Mouse (Mus musculus) thymus, adult 2 months (tissue): Measurements from ENCODE around the gene Olfr620.

Experiments
- CTCF ChIP-seq: fragments of 200-500 bp; IDR thresholded peaks from 2 replicates; pipeline ENCODE4 v1.5.1; 2012; ENCODE audit warnings: mild to moderate bottlenecking, control low read depth, low read length, moderate library complexity, borderline replicate concordance; ENCODE audit not compliant: control insufficient read depth, poor library complexity, insufficient read depth; ENCODE audit errors: extremely low read depth
- POLR2A ChIP-seq: fragments of 200-500 bp; IDR thresholded peaks from 2 replicates; pipeline ENCODE4 v1.6.1; 2012; ENCODE audit warnings: mild to moderate bottlenecking, low read length, control low read depth, moderate library complexity; ENCODE audit not compliant: control insufficient read depth, poor library complexity, insufficient read depth; ENCODE audit errors: extremely low read depth

DNA sequence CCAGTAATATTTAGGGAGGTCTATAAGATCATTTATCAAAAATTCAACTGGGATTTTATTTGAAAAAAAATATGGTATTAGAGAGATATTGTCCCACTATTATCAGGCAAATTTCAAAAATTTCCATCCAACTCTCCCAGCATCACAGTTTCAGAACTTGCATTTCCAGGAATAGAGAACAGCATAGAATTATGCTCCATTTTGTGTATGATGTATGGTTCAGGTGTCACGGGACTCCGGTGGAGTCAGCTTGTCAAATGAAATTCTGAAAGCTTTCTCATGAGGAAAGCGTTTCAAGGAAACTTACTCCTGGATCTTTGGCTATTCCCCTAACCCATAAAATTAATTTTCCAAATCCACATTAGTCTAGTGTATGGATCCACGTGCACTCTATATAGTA, 31.7 kb upstream of the Olfr620 start:
- TF ChIP-seq CTCF: no peak
- no peak for TF ChIP-seq POLR2A
